Mouse (Mus musculus) neural tube, embryonic 12.5 days (tissue): ENCODE measurements at regions not wholly inside any gene's neighbourhood (a gene's known extent, or its start where the extent isn't known, plus 50 kb on each side); places are given as distances from the start of the nearest gene placed in this dataset.

Experiments
- ATAC-seq: fragments of 200-750 bp; cut with Nextera tagmentation; 2 replicates; pipeline ENCODE4 v1.8.0; 2017; ENCODE audit warnings: low read depth, mild to moderate bottlenecking, moderate TSS enrichment, moderate library complexity; ENCODE audit not compliant: low FRiP score
- H3K27ac ChIP-seq: fragments of 300-500 bp; sonication (generic); 2 replicates; pipeline ENCODE4 v1.5.1; 2016
- H3K27me3 ChIP-seq: fragments of 300-500 bp; sonication (generic); replicated peaks from 2 replicates; pipeline ENCODE4 v1.6.1; 2016; ENCODE audit warnings: mild to moderate bottlenecking
- H3K36me3 ChIP-seq: fragments of 300-500 bp; sonication (generic); 2 replicates; pipeline ENCODE4 v1.6.1; 2016; ENCODE audit warnings: mild to moderate bottlenecking
- H3K4me1 ChIP-seq: fragments of 300-500 bp; sonication (generic); 2 replicates; pipeline ENCODE4 v1.6.1; 2016
- H3K4me2 ChIP-seq: fragments of 300-500 bp; sonication (generic); replicated peaks from 2 replicates; pipeline ENCODE4 v1.6.1; 2016; ENCODE audit warnings: mild to moderate bottlenecking
- H3K4me3 ChIP-seq: fragments of 300-500 bp; sonication (generic); 2 replicates; pipeline ENCODE4 v1.5.1; 2016
- H3K9ac ChIP-seq: fragments of 300-500 bp; sonication (generic); 2 replicates; pipeline ENCODE4 v1.6.1; 2016; ENCODE audit warnings: mild to moderate bottlenecking
- H3K9me3 ChIP-seq: fragments of 300-500 bp; sonication (generic); 2 replicates; pipeline ENCODE4 v1.6.1; 2016; ENCODE audit warnings: mild to moderate bottlenecking
- WGBS: fragments of 180-500 bp; shearing (Covaris S2); methylation state at CpG from one replicate; pipeline ENCODE4 v1.1.7; 2016; 5-methylcytosine and 5-hydroxymethylcytosine counted together

- no peak for ATAC-seq
Observed at GRCm38 (mm10) chr13:37142812-37143211, 92.8 kb upstream of the F13a1 start.

DNA sequence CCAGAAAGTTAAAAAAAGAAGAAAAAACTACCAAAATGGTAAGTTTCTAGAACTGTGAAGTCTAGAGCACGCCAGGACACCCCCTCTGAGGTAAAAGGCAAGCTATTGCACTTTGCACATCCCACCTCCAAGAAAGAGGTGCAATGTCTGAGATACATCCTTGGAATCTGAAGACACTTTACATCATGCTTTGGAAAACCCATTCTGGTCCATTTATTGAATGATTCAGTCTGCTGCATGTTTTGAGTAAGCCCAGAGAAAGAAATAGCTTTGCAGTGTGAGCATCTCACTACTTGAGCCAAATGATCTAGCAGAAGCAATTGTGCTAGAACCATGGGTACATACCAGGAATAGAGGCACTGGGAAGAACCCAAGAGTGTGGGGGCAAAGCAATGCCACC lies 85.1 kb upstream of the F13a1 start:
- Histone ChIP-seq H3K9me3 (no peaks in the 10 kb centered on the region), H3K27ac (no peak overlapping the region), H3K4me3 (no peak overlapping the region), H3K4me2 (no peak overlapping the region), H3K27me3 (no peaks in the 10 kb centered on the region), H3K4me1 (no peaks in the 10 kb centered on the region), H3K9ac (no peak overlapping the region), H3K36me3 (no peaks in the 10 kb centered on the region)
- WGBS = 64% methylated on average over 1 of the region's 1 CpGs
- no peak for ATAC-seq

More at GRCm38 (mm10) chr13:37142812-37143211, 92.8 kb upstream of the F13a1 start:
- 85% methylated on average over 2 of the region's 2 CpGs for WGBS
- Histone ChIP-seq H3K36me3 (no peaks in the 10 kb centered on the region), H3K9me3 (no peaks in the 10 kb centered on the region), H3K27ac (no peak overlapping the region), H3K4me3 (no peak overlapping the region), H3K4me1 (no peaks in the 10 kb centered on the region), H3K4me2 (no peak overlapping the region), H3K27me3 (no peaks in the 10 kb centered on the region), H3K9ac (no peak overlapping the region)

- Histone ChIP-seq H3K4me2 (no peak overlapping the region), H3K4me1 (no peaks in the 10 kb centered on the region), H3K9ac (no peak overlapping the region), H3K4me3 (no peak overlapping the region), H3K27me3 (no peaks in the 10 kb centered on the region), H3K9me3 (no peaks in the 10 kb centered on the region), H3K36me3 (no peaks in the 10 kb centered on the region), H3K27ac (no peak overlapping the region)
- WGBS = 92% methylated on average over 2 of the region's 2 CpGs
- no peak for ATAC-seq
Observed at GRCm38 (mm10) chr13:37134518-37134917, 84.5 kb upstream of the F13a1 start.

DNA sequence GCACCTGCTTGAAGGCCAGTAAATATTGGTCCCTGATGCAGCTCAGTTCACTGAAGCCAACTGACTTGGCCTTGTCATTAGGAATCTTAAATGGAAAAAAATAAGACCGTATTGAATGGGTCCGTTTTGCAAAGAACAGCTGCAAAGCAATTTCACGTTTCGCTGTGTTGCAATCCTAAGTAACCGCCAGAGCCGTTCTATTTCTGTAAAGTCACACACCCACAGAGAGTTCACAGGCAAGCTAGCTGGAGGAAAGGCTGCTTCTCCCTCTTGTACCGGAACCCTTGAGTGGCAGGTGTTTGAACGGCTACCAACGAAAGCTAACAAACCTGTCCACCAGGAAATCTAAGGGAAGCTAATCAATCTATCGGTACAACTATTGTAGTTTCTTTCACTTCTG lies 80.6 kb upstream of the F13a1 start:
- Histone ChIP-seq H3K4me2 (no peak overlapping the region), H3K9me3 (no peaks in the 10 kb centered on the region), H3K4me1 (no peaks in the 10 kb centered on the region), H3K9ac (no peak overlapping the region), H3K36me3 (no peaks in the 10 kb centered on the region), H3K27ac (no peak overlapping the region), H3K27me3 (no peaks in the 10 kb centered on the region), H3K4me3 (no peak overlapping the region)
- 90% methylated on average over 10 of the region's 10 CpGs for WGBS
- ATAC-seq = no peak

GRCm38 (mm10) chr13:37121602-37122001 lies 71.6 kb upstream of the F13a1 start:
- Histone ChIP-seq H3K4me1 (no peaks in the 10 kb centered on the region), H3K4me3 (no peak overlapping the region), H3K9me3 (no peaks in the 10 kb centered on the region), H3K27ac (no peak overlapping the region), H3K9ac (no peak overlapping the region), H3K36me3 (no peaks in the 10 kb centered on the region), H3K4me2 (no peak overlapping the region), H3K27me3 (no peaks in the 10 kb centered on the region)
- ATAC-seq = no peak
- WGBS = 88% methylated on average over 4 of the region's 4 CpGs

- no peak overlapping the region for H3K4me3 ChIP-seq
- H3K27ac ChIP-seq = no peak overlapping the region
- no peaks in the 10 kb centered on the region for H3K27me3 ChIP-seq
- no peak overlapping the region for H3K4me2 ChIP-seq
- H3K4me1 ChIP-seq = no peaks in the 10 kb centered on the region
- WGBS = 87% methylated on average over 2 of the region's 2 CpGs
- no peaks in the 10 kb centered on the region for H3K36me3 ChIP-seq
- no peak for ATAC-seq
- H3K9ac ChIP-seq = no peak overlapping the region
- no peaks in the 10 kb centered on the region for H3K9me3 ChIP-seq
Observed at GRCm38 (mm10) chr13:37120219-37120618, 70.2 kb upstream of the F13a1 start.

DNA sequence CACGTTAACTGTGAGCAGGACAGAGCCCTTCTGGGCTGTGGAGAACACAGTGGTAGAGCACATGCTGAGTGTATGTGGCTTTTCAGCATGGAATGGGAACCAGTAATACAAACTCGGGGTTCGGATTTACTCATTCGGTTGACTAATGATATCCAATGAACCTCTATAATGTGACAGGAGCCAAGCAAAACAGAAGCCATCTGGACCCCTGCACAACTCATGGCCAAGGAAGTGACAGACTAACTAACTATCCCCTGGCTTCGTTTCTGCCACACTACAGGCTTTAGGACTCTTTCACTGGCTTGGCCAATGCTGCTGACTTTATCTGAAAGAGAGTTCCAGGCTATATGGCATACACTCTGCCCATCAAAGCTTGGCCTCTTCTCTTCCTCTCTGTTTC lies 64.3 kb upstream of the F13a1 start:
- no peaks in the 10 kb centered on the region for H3K27me3 ChIP-seq
- H3K4me3 ChIP-seq = no peak overlapping the region
- ATAC-seq = no peak

DNA sequence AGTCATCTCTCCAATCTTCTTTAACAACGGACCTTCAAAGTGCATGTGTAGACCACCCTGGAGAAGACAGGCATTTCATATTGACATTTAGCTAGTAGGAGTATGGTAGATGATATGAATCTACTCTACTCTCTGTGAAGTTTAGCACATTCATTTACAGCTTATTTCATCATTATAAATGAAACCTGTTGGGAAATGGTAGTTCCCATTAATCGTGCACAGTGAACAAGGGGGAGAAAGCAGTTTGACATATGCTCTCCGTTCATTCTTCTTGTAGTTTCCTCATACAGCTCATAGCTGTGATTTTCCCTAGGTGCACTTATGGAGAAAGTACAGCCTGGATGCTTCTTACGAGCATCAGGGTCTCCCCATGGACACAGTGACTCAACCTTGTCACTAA lies 61.7 kb upstream of the F13a1 start:
- H3K4me1 ChIP-seq = no peaks in the 10 kb centered on the region
- no peak overlapping the region for H3K4me3 ChIP-seq
- no peak overlapping the region for H3K27ac ChIP-seq
- H3K27me3 ChIP-seq = no peaks in the 10 kb centered on the region
- no peaks in the 10 kb centered on the region for H3K9me3 ChIP-seq
- H3K36me3 ChIP-seq = no peaks in the 10 kb centered on the region
- 83% methylated on average over 4 of the region's 4 CpGs for WGBS
- no peak overlapping the region for H3K4me2 ChIP-seq
- ATAC-seq = no peak
- no peak overlapping the region for H3K9ac ChIP-seq

More for the DNA sequence above, 64.3 kb upstream of the F13a1 start:
- Histone ChIP-seq H3K4me2 (no peak overlapping the region), H3K27ac (no peak overlapping the region), H3K36me3 (no peaks in the 10 kb centered on the region), H3K4me1 (no peaks in the 10 kb centered on the region), H3K9me3 (no peaks in the 10 kb centered on the region), H3K9ac (no peak overlapping the region)
- 89% methylated on average over 5 of the region's 5 CpGs for WGBS

- Histone ChIP-seq H3K4me2 (no peak overlapping the region), H3K27me3 (no peaks in the 10 kb centered on the region), H3K9ac (no peak overlapping the region), H3K4me3 (no peak overlapping the region), H3K4me1 (peaks cover 5% of the 10 kb centered on the region; the same call in 1 of the 2 replicates), H3K36me3 (no peaks in the 10 kb centered on the region), H3K27ac (no peak overlapping the region), H3K9me3 (no peaks in the 10 kb centered on the region)
- no peak for ATAC-seq
- WGBS = 81% methylated on average over 5 of the region's 5 CpGs
Observed at GRCm38 (mm10) chr13:37107721-37108120, 57.7 kb upstream of the F13a1 start.

DNA sequence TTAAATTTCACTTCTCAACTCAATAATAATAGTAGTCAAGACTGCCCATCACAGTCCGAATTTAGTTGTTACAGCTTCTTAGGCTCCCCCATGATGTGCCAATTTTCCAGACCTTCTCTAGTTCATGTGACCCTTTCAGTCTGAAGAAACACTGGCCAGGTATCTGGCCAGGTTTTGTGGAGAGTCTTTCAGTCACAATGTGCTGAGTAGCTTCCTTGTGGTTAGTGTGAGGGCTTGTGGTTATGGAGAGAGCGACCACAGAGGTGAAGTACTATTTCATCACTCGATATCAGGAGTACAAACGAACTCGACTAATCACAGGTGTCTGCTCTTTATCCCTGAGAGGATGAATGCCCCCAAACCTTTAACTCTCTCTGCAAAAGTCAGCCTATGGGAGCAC lies 56.0 kb upstream of the F13a1 start:
- no peak overlapping the region for H3K4me3 ChIP-seq
- no peak overlapping the region for H3K4me2 ChIP-seq
- H3K9me3 ChIP-seq = no peaks in the 10 kb centered on the region
- H3K36me3 ChIP-seq = no peaks in the 10 kb centered on the region
- no peak for ATAC-seq
- no peaks in the 10 kb centered on the region for H3K27me3 ChIP-seq
- H3K4me1 ChIP-seq = peaks cover 5% of the 10 kb centered on the region; the same call in 1 of the 2 replicates
- no peak overlapping the region for H3K9ac ChIP-seq
- 90% methylated on average over 5 of the region's 5 CpGs for WGBS
- H3K27ac ChIP-seq = no peak overlapping the region

- peak; percentile 56 for ATAC-seq
- H3K9me3 ChIP-seq = no peaks in the 10 kb centered on the region
- peaks cover 10% of the 10 kb centered on the region; the same call in 1 of the 2 replicates for H3K4me1 ChIP-seq
- no peaks in the 10 kb centered on the region for H3K36me3 ChIP-seq
- H3K27ac ChIP-seq = no peak overlapping the region
- no peak overlapping the region for H3K4me2 ChIP-seq
- WGBS = 62% methylated on average over 9 of the region's 9 CpGs
- H3K4me3 ChIP-seq = no peak overlapping the region
- H3K9ac ChIP-seq = no peak overlapping the region
- H3K27me3 ChIP-seq = no peaks in the 10 kb centered on the region
Observed at GRCm38 (mm10) chr13:37104410-37105294, 54.6 kb upstream of the F13a1 start.

DNA sequence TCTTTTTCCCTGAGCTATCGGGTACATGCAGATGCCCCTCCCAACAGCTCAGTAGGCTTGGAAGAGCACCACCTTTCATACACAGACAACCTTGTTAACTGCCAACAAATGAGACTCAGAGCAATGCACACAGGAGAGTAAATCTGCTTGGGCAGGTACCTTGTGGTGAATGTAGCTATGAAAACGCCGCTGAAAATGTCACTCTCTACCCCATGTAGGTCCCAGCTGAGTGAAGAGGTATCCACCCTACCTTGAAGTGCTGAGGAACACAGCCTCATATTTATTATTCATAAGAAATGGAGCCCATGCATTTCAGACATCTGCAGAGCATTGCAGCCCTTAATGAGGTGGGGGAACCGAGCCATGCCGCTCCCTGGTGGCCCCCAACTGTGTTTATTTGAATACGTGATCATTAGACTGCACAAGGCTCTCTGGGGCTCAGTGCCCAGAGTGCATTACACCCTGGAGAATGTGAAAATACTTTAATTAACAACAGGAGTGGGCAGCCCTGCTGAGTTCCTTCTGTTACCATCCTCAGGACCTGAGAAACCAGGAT lies 53.8 kb upstream of the F13a1 start:
- Histone ChIP-seq H3K4me1 (peaks cover 10% of the 10 kb centered on the region; the same call in 1 of the 2 replicates), H3K4me2 (no peak overlapping the region), H3K27ac (no peak overlapping the region), H3K4me3 (no peak overlapping the region), H3K27me3 (no peaks in the 10 kb centered on the region), H3K36me3 (no peaks in the 10 kb centered on the region), H3K9ac (no peak overlapping the region), H3K9me3 (no peaks in the 10 kb centered on the region)
- ATAC-seq = peak; percentile 90
- 41% methylated on average over 6 of the region's 6 CpGs for WGBS

- Histone ChIP-seq H3K4me1 (peaks cover 10% of the 10 kb centered on the region; the same call in 1 of the 2 replicates), H3K27ac (no peak overlapping the region), H3K4me3 (no peak overlapping the region), H3K4me2 (no peak overlapping the region), H3K9ac (no peak overlapping the region), H3K9me3 (no peaks in the 10 kb centered on the region), H3K27me3 (no peaks in the 10 kb centered on the region), H3K36me3 (no peaks in the 10 kb centered on the region)
- WGBS = 92% methylated on average over 4 of the region's 4 CpGs
- ATAC-seq = no peak
Observed at GRCm38 (mm10) chr13:37101755-37102154, 51.7 kb upstream of the F13a1 start.
